Mouse (Mus musculus) embryonic facial prominence, embryonic 15.5 days (tissue): ENCODE measurements around the gene Rpl12. TPM values are rescaled to one million over a fixed set of nuclear protein-coding genes. Genes with fewer than 3 reads are reported as not detected.
A peak's percentile ranks its signal among the peaks of the same experiment; 100 is the strongest.

Experiments
- ATAC-seq: fragments of 200-750 bp; cut with Nextera tagmentation; 2 replicates; pipeline ENCODE4 v1.8.0; 2017; ENCODE audit warnings: low read depth, moderate TSS enrichment; ENCODE audit not compliant: insufficient number of reproducible peaks, low FRiP score, low TSS enrichment
- H3K27ac ChIP-seq: fragments of 300-500 bp; sonication (generic); replicated peaks from 2 replicates; pipeline ENCODE4 v1.5.1; 2015; ENCODE audit warnings: mild to moderate bottlenecking, inconsistent platforms
- H3K27me3 ChIP-seq: fragments of 300-500 bp; sonication (generic); 2 replicates; pipeline ENCODE4 v1.6.1; 2015; ENCODE audit warnings: inconsistent platforms
- H3K36me3 ChIP-seq: fragments of 300-500 bp; sonication (generic); 2 replicates; pipeline ENCODE4 v1.6.1; 2015; ENCODE audit warnings: mild to moderate bottlenecking, inconsistent platforms
- H3K4me1 ChIP-seq: fragments of 300-500 bp; sonication (generic); 2 replicates; pipeline ENCODE4 v1.6.1; 2015; ENCODE audit warnings: inconsistent platforms
- H3K4me2 ChIP-seq: fragments of 300-500 bp; sonication (generic); replicated peaks from 2 replicates; pipeline ENCODE4 v1.6.1; 2015; ENCODE audit warnings: mild to moderate bottlenecking, inconsistent platforms
- H3K4me3 ChIP-seq: fragments of 300-500 bp; sonication (generic); replicated peaks from 2 replicates; pipeline ENCODE4 v1.5.1; 2015; ENCODE audit warnings: mild to moderate bottlenecking, inconsistent platforms
- H3K9ac ChIP-seq: fragments of 300-500 bp; sonication (generic); 2 replicates; pipeline ENCODE4 v1.6.1; 2015; ENCODE audit warnings: inconsistent platforms
- H3K9me3 ChIP-seq: fragments of 300-500 bp; sonication (generic); replicated peaks from 2 replicates; pipeline ENCODE4 v1.6.1; 2016; ENCODE audit warnings: inconsistent platforms
- WGBS: fragments of 180-500 bp; shearing (Covaris S2); methylation state at CpG from one replicate; pipeline ENCODE4 v1.1.7; 2015; 5-methylcytosine and 5-hydroxymethylcytosine counted together
- polyA plus RNA-seq: library from polyadenylated mRNA; unstranded; fragments of >200 nt; fragmentation: Nextera tagmentation; extraction: Ambion mirVana; gene quantifications from 2 replicates; pipeline ENCODE4 v1.2.1, GENCODE M21; 2015

Rpl12 gene
- polyA plus RNA-seq, 1 experiment from 2014 or later: 176 TPM

- no peak overlapping the region for H3K9ac ChIP-seq
- H3K4me1 ChIP-seq: no peaks in the 10 kb centered on the region
- no peak overlapping the region for H3K4me2 ChIP-seq
- 93% methylated on average over 24 of the region's 24 CpGs for WGBS
- no peaks in the 10 kb centered on the region for H3K9me3 ChIP-seq
- H3K27me3 ChIP-seq: no peaks in the 10 kb centered on the region
- H3K4me3 ChIP-seq: no peak overlapping the region
- H3K36me3 ChIP-seq: peaks cover 85% of the 10 kb centered on the region
- H3K27ac ChIP-seq: no peak overlapping the region
- ATAC-seq: no peak
Observed at GRCm38 (mm10) chr2:32923551-32924250, 37.7 kb upstream of the Rpl12 start.

GRCm38 (mm10) chr2:32924306-32924844 lies 37.0 kb upstream of the Rpl12 start:
- Histone ChIP-seq H3K4me2 (no peak overlapping the region), H3K27ac (no peak overlapping the region), H3K4me1 (no peaks in the 10 kb centered on the region), H3K4me3 (no peak overlapping the region), H3K36me3 (peaks cover 78% of the 10 kb centered on the region), H3K27me3 (no peaks in the 10 kb centered on the region), H3K9ac (no peak overlapping the region), H3K9me3 (no peaks in the 10 kb centered on the region)
- ATAC-seq: no peak
- 68% methylated on average over 10 of the region's 10 CpGs for WGBS

- ATAC-seq: no peak
- no peaks in the 10 kb centered on the region for H3K9me3 ChIP-seq
- 91% methylated on average over 12 of the region's 12 CpGs for WGBS
- H3K27me3 ChIP-seq: no peaks in the 10 kb centered on the region
- H3K27ac ChIP-seq: no peak overlapping the region
- H3K4me3 ChIP-seq: no peak overlapping the region
- no peaks in the 10 kb centered on the region for H3K4me1 ChIP-seq
- no peak overlapping the region for H3K9ac ChIP-seq
- H3K36me3 ChIP-seq: peaks cover 57% of the 10 kb centered on the region
- no peak overlapping the region for H3K4me2 ChIP-seq
Observed at GRCm38 (mm10) chr2:32926330-32927075, 34.9 kb upstream of the Rpl12 start.

- no peaks in the 10 kb centered on the region for H3K4me1 ChIP-seq
- H3K27ac ChIP-seq: 0 out of 2 replicates have a peak overlapping the region, but pooled peaks have one; percentile 19
- no peak for ATAC-seq
- H3K27me3 ChIP-seq: no peaks in the 10 kb centered on the region
- H3K4me2 ChIP-seq: no peak overlapping the region
- H3K36me3 ChIP-seq: peaks cover 46% of the 10 kb centered on the region
- no peak overlapping the region for H3K9ac ChIP-seq
- H3K9me3 ChIP-seq: no peaks in the 10 kb centered on the region
- no peak overlapping the region for H3K4me3 ChIP-seq
- WGBS: 64% methylated on average over 15 of the region's 15 CpGs
Observed at GRCm38 (mm10) chr2:32927624-32928234, 33.6 kb upstream of the Rpl12 start.

GRCm38 (mm10) chr2:32928235-32928946 lies 33.0 kb upstream of the Rpl12 start:
- ATAC-seq: 0 out of 2 replicates have a peak, but pooled peaks have one; percentile 36
- Histone ChIP-seq H3K4me1 (no peaks in the 10 kb centered on the region), H3K9ac (no peak overlapping the region), H3K4me2 (no peak overlapping the region), H3K27ac (no peak overlapping the region), H3K27me3 (no peaks in the 10 kb centered on the region), H3K9me3 (no peaks in the 10 kb centered on the region), H3K4me3 (no peak overlapping the region), H3K36me3 (peaks cover 44% of the 10 kb centered on the region)
- 31% methylated on average over 10 of the region's 10 CpGs for WGBS

- Histone ChIP-seq H3K4me3 (no peak overlapping the region), H3K4me1 (no peaks in the 10 kb centered on the region), H3K36me3 (peaks cover 41% of the 10 kb centered on the region), H3K4me2 (no peak overlapping the region), H3K9me3 (no peaks in the 10 kb centered on the region), H3K27me3 (no peaks in the 10 kb centered on the region), H3K27ac (no peak overlapping the region), H3K9ac (no peak overlapping the region)
- WGBS: 86% methylated on average over 19 of the region's 19 CpGs
- no peak for ATAC-seq
Observed at GRCm38 (mm10) chr2:32928947-32929829, 32.2 kb upstream of the Rpl12 start.

- no peak overlapping the region for H3K4me3 ChIP-seq
- no peaks in the 10 kb centered on the region for H3K4me1 ChIP-seq
- no peaks in the 10 kb centered on the region for H3K9me3 ChIP-seq
- WGBS: 71% methylated on average over 7 of the region's 7 CpGs
- no peak for ATAC-seq
- H3K9ac ChIP-seq: no peak overlapping the region
- no peak overlapping the region for H3K27ac ChIP-seq
- no peaks in the 10 kb centered on the region for H3K27me3 ChIP-seq
- peaks cover 40% of the 10 kb centered on the region for H3K36me3 ChIP-seq
- no peak overlapping the region for H3K4me2 ChIP-seq
Observed at GRCm38 (mm10) chr2:32931730-32932129, 29.6 kb upstream of the Rpl12 start.

- H3K4me3 ChIP-seq: no peak overlapping the region
- ATAC-seq: no peak
- no peak overlapping the region for H3K27ac ChIP-seq
- H3K27me3 ChIP-seq: no peaks in the 10 kb centered on the region
- H3K4me2 ChIP-seq: no peak overlapping the region
- 89% methylated on average over 5 of the region's 5 CpGs for WGBS
- H3K9me3 ChIP-seq: no peaks in the 10 kb centered on the region
- peaks cover 71% of the 10 kb centered on the region for H3K36me3 ChIP-seq
- no peak overlapping the region for H3K9ac ChIP-seq
- H3K4me1 ChIP-seq: no peaks in the 10 kb centered on the region
Observed at GRCm38 (mm10) chr2:32938741-32939140, 22.6 kb upstream of the Rpl12 start.

- Histone ChIP-seq H3K9me3 (no peaks in the 10 kb centered on the region), H3K36me3 (peaks cover 69% of the 10 kb centered on the region), H3K27ac (no peak overlapping the region), H3K27me3 (no peaks in the 10 kb centered on the region), H3K4me1 (no peaks in the 10 kb centered on the region), H3K4me2 (no peak overlapping the region), H3K9ac (no peak overlapping the region), H3K4me3 (no peak overlapping the region)
- no peak for ATAC-seq
- WGBS: 76% methylated on average over 5 of the region's 5 CpGs
Observed at GRCm38 (mm10) chr2:32939418-32939817, 21.9 kb upstream of the Rpl12 start.

- Histone ChIP-seq H3K4me1 (no peaks in the 10 kb centered on the region), H3K27ac (no peak overlapping the region), H3K27me3 (no peaks in the 10 kb centered on the region), H3K9ac (no peak overlapping the region), H3K4me2 (no peak overlapping the region), H3K4me3 (no peak overlapping the region), H3K36me3 (peaks cover 70% of the 10 kb centered on the region), H3K9me3 (no peaks in the 10 kb centered on the region)
- no peak for ATAC-seq
- 95% methylated on average over 4 of the region's 4 CpGs for WGBS
Observed at GRCm38 (mm10) chr2:32940483-32940882, 20.9 kb upstream of the Rpl12 start.
